Mouse (Mus musculus): ENCODE results near the gene ccdc198.
A peak's percentile ranks its signal among the peaks of the same experiment; 100 is the strongest.
"Not testable (repeated sequence)": the region's sequence is repeated elsewhere in the genome, so short reads cannot be mapped to it uniquely, and the experiment has no call there.

The ccdc198 gene

GRCm38 (mm10) chr14:49245126-49245714 lies at the start of gene ccdc198:
ccdc198 (minus strand) TSS chr14:49245474.
- DNase-seq (ENCODE audit: low read depth, low spot score) = no peak

GRCm38 (mm10) chr14:49293802-49294449 lies 48.7 kb upstream of the ccdc198 start:
- DNase-seq (ENCODE audit: low read depth, low spot score) = no peak

- DNase-seq (ENCODE audit: low read depth, low spot score) = no peak
Observed at GRCm38 (mm10) chr14:49290029-49290745, 44.9 kb upstream of the ccdc198 start.

- DNase-seq (ENCODE audit: low read depth, low spot score) = no peak
Observed at GRCm38 (mm10) chr14:49283784-49284655, 38.7 kb upstream of the ccdc198 start.

- DNase-seq (ENCODE audit: low read depth, low spot score) = no peak
Observed at GRCm38 (mm10) chr14:49278880-49279279, 33.6 kb upstream of the ccdc198 start.

DNA sequence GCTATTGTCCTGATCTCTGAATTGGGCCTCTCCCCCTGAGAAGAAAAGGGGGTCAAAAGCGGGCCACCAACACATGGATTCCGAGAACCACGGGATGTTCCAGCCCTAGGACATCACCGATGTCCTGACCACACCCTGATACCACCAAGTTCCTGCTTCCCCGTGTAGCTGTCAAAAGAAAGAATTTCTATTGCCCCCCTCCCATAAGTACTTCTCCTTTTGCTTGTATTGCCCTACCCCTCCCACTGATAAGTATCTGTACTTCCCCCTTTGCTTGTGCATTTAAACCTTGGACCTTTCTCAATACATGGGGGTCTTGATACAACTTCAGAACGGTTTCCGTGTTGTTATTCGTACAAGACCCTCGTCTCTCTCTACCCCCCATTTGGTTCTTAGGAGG lies 33.2 kb upstream of the ccdc198 start:
- not testable (repeated sequence) for DNase-seq (ENCODE audit: low read depth, low spot score)

- no peak for DNase-seq (ENCODE audit: low read depth, low spot score)
Observed at GRCm38 (mm10) chr14:49277642-49278041, 32.4 kb upstream of the ccdc198 start.

DNA sequence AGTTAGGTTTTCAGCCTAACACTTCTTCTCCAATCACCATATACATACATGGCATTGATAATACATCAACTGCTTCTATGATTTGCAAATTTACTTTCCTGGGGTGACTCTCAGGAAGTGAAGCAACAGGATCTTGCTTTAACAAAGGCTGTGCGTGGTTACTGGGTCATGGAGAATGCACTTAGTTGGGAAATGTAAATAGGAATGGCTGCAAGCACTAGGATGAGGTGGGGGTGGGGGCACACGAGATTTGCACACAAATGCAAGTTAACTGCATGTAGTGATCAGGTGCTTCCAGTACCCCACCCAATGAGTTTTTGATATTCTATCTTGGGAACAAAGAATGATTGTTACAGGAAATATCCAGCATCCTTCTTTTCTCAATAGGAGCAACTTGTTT lies 30.1 kb upstream of the ccdc198 start:
- DNase-seq (ENCODE audit: low read depth, low spot score) = no peak

DNA sequence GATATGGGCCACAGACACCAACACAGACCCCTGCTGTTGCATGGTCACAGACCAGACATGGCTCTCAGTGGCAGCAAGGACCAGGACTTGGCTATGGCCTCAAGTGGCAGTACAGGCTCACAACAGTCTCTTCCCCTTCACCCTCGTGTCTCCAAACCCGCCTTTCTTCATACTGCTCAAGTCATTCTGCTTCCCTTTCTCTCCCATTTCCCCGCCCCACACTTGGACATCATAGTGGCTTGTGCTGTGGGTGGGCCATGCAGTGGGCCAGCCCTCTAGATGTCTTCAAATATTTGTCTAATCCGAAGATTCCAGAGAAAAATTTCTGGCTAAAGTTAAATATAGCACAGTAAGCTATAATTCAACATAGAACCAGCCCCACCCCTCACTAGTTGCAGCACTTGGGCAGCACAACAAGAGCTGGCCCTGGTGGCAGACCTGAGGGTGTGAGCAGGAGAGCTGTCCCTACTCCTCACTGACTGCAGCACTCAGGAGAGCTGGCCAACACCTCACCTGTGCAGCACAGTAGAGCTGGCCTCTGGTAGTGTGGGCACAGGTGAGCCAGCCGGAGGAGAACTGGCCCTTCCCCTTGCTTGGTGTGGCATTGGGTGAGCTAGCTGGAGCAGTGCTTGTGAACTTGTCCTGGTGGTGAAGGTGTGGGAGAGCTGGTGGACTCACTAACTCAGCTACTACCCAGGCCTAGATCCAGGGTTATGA lies 20.2 kb upstream of the ccdc198 start:
- DNase-seq (ENCODE audit: low read depth, low spot score) = no peak

DNA sequence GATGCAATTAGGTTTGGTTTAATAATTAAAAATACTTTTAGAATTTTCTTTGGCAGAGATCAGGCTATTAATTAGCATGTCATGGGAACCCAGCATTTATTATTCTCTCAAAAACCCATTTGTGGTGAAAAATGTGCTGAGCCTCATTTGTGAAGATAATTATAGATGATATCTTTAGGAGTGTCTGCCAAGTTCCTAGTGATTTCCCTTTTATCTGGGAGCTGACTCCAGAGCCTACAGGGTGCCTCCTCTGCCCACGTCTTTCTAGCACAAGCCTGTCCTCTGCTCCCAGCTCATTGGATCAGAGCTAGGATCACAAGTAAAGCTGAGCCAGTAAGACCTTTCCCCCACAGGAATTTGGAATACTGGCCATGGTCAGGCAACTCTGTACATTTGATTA lies 3.8 kb downstream of the ccdc198 start:
- no peak for DNase-seq (ENCODE audit: low read depth, low spot score)

GRCm38 (mm10) chr14:49238206-49238605 lies 7.1 kb downstream of the ccdc198 start:
- DNase-seq (ENCODE audit: low read depth, low spot score) = peak; percentile 68

DNA sequence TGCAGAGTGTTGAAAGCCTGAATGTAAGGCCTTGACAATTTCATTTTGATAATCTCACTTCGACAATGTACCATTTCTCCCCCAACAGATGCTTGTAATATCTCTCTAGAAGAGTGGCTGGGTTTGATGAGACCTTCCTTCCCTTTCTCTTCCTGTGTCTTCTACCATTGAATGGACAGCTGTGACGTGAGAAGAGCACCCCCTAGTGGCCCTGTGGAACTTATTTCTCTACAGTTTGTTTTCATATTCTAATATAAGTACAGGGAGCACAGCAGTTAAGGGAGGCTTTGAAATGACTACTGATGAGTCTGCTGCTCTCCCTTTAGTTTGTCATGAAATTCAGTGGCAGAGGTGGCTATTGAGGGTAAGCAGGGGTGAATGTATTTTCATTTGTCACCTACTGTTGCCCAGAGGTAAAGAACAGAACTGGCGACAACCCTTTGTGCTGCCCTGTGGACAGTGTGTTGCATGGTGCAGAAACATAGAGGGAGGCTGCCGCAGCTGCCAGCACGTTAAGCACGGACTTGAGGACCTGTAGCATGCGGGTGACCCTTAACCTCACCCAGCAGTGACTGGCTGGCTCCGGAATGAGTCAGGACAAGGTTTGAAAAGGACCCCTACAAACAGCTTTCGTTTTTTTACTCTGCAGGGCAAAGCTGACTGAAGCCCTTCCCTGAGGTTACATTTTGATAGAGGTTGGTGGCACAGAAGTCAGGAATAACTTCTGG lies 10.3 kb downstream of the ccdc198 start:
- peak; percentile 73 for DNase-seq (ENCODE audit: low read depth, low spot score)

GRCm38 (mm10) chr14:49231845-49232244 lies 13.4 kb downstream of the ccdc198 start:
- DNase-seq (ENCODE audit: low read depth, low spot score) = no peak

GRCm38 (mm10) chr14:49226986-49227385 lies 18.3 kb downstream of the ccdc198 start:
- DNase-seq (ENCODE audit: low read depth, low spot score) = no peak

DNA sequence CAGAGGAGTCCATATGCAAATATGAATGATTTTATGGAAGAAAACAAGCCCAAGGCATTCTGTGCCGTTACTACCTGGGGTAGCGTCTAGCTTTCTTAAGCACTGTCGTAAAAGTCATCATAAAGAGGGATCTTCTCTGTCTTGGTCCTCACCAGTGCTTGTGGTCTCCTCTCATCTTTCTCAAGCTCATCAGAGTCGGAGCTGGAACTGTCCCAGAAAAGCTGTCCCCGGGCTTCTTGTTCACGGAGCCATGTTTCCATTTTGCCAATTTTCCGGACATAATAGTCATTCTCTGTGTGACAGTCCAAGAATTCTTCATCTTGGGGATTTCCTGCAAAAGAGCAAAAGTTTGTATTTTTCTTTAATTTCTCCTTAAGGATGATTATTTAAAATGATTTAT lies 18.8 kb downstream of the ccdc198 start:
- no peak for DNase-seq (ENCODE audit: low read depth, low spot score)

DNA sequence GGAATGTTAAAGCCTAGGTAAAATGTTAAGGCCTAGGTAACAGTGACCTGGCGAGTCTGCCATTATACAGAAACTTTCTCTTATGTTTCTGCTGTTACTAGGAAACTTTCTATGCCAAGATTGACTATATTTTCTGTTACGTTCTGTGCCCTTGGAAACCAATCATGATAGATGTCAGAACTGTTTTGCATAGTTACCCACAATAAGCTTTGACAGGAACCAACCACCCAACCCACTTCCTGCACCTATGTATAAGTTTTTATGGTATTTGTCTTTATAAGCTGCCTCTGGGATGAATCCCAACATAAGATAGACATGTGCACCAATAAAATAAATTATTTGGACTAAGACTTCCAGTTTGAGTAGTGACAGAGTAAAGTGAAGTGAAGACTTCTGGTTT lies 23.5 kb downstream of the ccdc198 start:
- no peak for DNase-seq (ENCODE audit: low read depth, low spot score)

GRCm38 (mm10) chr14:49219466-49220022 lies 25.7 kb downstream of the ccdc198 start:
- DNase-seq (ENCODE audit: low read depth, low spot score) = not testable (repeated sequence)

DNA sequence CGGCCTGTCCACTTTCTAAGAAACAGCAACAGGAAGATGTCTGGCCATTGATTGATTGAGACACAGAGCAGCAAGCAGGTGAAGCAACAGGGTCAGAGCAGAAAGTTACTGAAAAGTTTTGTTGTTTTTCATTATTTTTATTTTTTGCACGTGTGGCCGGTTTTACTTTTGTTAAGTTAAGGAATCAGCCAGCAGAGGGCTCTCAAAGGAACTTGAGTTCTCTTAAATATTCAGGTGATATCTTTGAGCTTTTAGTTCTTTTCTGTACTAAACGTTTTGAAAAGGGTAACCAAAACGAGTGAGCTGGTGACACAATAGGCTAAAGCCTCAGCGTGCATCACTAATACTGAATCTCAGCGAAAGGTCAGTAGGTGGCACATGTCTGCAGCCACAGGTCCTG lies 26.6 kb downstream of the ccdc198 start:
- peak; percentile 6 for DNase-seq (ENCODE audit: low read depth, low spot score)

GRCm38 (mm10) chr14:49210215-49210614 lies 35.1 kb downstream of the ccdc198 start:
- not testable (repeated sequence) for DNase-seq (ENCODE audit: low read depth, low spot score)

GRCm38 (mm10) chr14:49201073-49201778 lies 44.0 kb downstream of the ccdc198 start:
- no peak for DNase-seq (ENCODE audit: low read depth, low spot score)

Data from 3T3-L1 (cell line).